Comparison of ENCODE assay signal across 8 mouse cellular contexts in genomic region chr2:142900120-142900861, GRCm38 (mm10). TPM values are rescaled to one million over a fixed set of nuclear protein-coding genes. Genes with fewer than 3 reads are reported as not detected.
DNase-seq lines count a peak whose midpoint lies in the region; ATAC-seq lines count a peak whose summit lies in the region.

No protein-coding gene starts in this region.

- H3K9me3 ChIP-seq in lung, embryonic 15.5 days: no peaks in the 10 kb centered on the region
- no peaks in the 10 kb centered on the region for H3K9me3 ChIP-seq in neural tube, embryonic 12.5 days

- intact Hi-C loops in left cerebral cortex, postnatal 4 days (cut with DNase I): no loop called here

- H3K4me3 ChIP-seq in lung, embryonic 15.5 days: peak overlapping the region; percentile 84
- H3K4me3 ChIP-seq in brown adipose tissue, adult 24 weeks (ENCODE audit: insufficient read depth, low read depth, low read length): peak overlapping the region; percentile 72
- peak overlapping the region; percentile 77; the same call in 1 of the 2 replicates for H3K4me3 ChIP-seq in neural tube, embryonic 12.5 days

- no peaks in the 10 kb centered on the region for H3K27me3 ChIP-seq in lung, embryonic 15.5 days
- H3K27me3 ChIP-seq in neural tube, embryonic 12.5 days (replicated peaks): no peaks in the 10 kb centered on the region

- no peaks in the 10 kb centered on the region for H3K36me3 ChIP-seq in lung, embryonic 15.5 days
- no peaks in the 10 kb centered on the region for H3K36me3 ChIP-seq in neural tube, embryonic 12.5 days

- peak overlapping the region; percentile 85 for H3K4me2 ChIP-seq in lung, embryonic 15.5 days
- peak overlapping the region; percentile 91 for H3K4me2 ChIP-seq in neural tube, embryonic 12.5 days (replicated peaks)

- 0 out of 2 replicates have a peak, but pooled peaks cover 15% of the 10 kb centered on the region for H3K4me1 ChIP-seq in lung, embryonic 15.5 days
- peaks cover 3% of the 10 kb centered on the region for H3K4me1 ChIP-seq in brown adipose tissue, adult 24 weeks (ENCODE audit: control insufficient read depth, insufficient read depth, insufficient read length, low read length)
- H3K4me1 ChIP-seq in neural tube, embryonic 12.5 days: peaks cover 10% of the 10 kb centered on the region; the same call in 1 of the 2 replicates

- H3K27ac ChIP-seq in lung, embryonic 15.5 days: peak overlapping the region; percentile 76; the same call in 1 of the 2 replicates
- H3K27ac ChIP-seq in brown adipose tissue, adult 24 weeks (replicated peaks; ENCODE audit: low read depth, low read length): 0 out of 2 replicates have a peak overlapping the region, but pooled peaks have one; percentile 22
- H3K27ac ChIP-seq in neural tube, embryonic 12.5 days: no peak overlapping the region

- WGBS in lung, embryonic 15.5 days: 37% methylated on average over 10 of the region's 10 CpGs
- 52% methylated on average over 10 of the region's 10 CpGs for WGBS in neural tube, embryonic 12.5 days

- no peak for DNase-seq in lung, adult 18-20 months
- DNase-seq in induced T-regulatory cell, adult 2 months (ENCODE audit: low read depth): peak; percentile 52
- no peak for DNase-seq in left cerebral cortex, postnatal 4 days
- DNase-seq in gastrocnemius, adult 8-10 months (ENCODE audit: low spot score in 2 of 2): no peak

- ATAC-seq in lung, embryonic 15.5 days (ENCODE audit: borderline replicate concordance, extremely low read depth, low FRiP score, low TSS enrichment): no peak
- no peak for ATAC-seq in neural tube, embryonic 12.5 days (ENCODE audit: low FRiP score, low read depth)
- no peak for ATAC-seq in megakaryocyte-erythroid progenitor cell, adult 5-6 weeks (replicated peaks; ENCODE audit: low FRiP score, low TSS enrichment, poor library complexity, severe bottlenecking)

- H3K9ac ChIP-seq in lung, embryonic 15.5 days: peak overlapping the region; percentile 77
- no peak overlapping the region for H3K9ac ChIP-seq in neural tube, embryonic 12.5 days

RNA-seq across cellular contexts. Expression of gene Kif16b, which starts 1.0 kb away (rescaled TPM):
- 9.3 and 10.3 TPM in 2 replicates for polyA plus RNA-seq in lung, embryonic 15.5 days (2015; fragmentation: Nextera tagmentation; extraction: Ambion mirVana)
- 13.7 and 15.0 TPM in 2 replicates for polyA plus RNA-seq in brown adipose tissue, adult 24 weeks (2012; ENCODE audit: insufficient read depth, insufficient read length, missing spikeins)
- polyA plus RNA-seq in neural tube, embryonic 12.5 days (2016; fragmentation: Nextera tagmentation; extraction: Ambion mirVana): 6.1 and 6.2 TPM in 2 replicates
- total RNA-seq in megakaryocyte-erythroid progenitor cell, adult 5-6 weeks (2014; fragmentation: Nextera tagmentation): 9.2 and 16.5 TPM in 2 replicates
- total RNA-seq in megakaryocyte-erythroid progenitor cell, adult 5-6 weeks (2017): 13.7 and 19.1 TPM in 2 replicates
- 10 to 100 TPM; 11.3 to 11.9 TPM for total RNA-seq in left cerebral cortex, postnatal 4 days (2021)
- total RNA-seq in gastrocnemius, adult 8-10 months (2022): 10 to 100 TPM; 34.5 to 50.7 (median 42.1) TPM
